Mouse (Mus musculus) ES-Bruce4 (cell line): ENCODE data around the gene Btbd10.

ENCODE experiments used
- CTCF ChIP-seq: IDR thresholded peaks from one replicate; pipeline ENCODE4 v1.8.1; 2011; ENCODE audit warnings: low read depth, low read length
- POLR2A ChIP-seq: IDR thresholded peaks from one replicate; pipeline ENCODE4 v1.8.1; 2011; ENCODE audit warnings: low read length; ENCODE audit not compliant: insufficient read depth

GRCm38 (mm10) chr7:113377875-113378658, 8.9 kb upstream of the Btbd10 start:
- TF ChIP-seq CTCF = peak; percentile 24
- TF ChIP-seq POLR2A = no peak
